Mouse (Mus musculus): ENCODE data around the gene St3gal2.
"Not testable (repeated sequence)": the region's sequence is repeated elsewhere in the genome, so short reads cannot be mapped to it uniquely, and the experiment has no call there.

DNA sequence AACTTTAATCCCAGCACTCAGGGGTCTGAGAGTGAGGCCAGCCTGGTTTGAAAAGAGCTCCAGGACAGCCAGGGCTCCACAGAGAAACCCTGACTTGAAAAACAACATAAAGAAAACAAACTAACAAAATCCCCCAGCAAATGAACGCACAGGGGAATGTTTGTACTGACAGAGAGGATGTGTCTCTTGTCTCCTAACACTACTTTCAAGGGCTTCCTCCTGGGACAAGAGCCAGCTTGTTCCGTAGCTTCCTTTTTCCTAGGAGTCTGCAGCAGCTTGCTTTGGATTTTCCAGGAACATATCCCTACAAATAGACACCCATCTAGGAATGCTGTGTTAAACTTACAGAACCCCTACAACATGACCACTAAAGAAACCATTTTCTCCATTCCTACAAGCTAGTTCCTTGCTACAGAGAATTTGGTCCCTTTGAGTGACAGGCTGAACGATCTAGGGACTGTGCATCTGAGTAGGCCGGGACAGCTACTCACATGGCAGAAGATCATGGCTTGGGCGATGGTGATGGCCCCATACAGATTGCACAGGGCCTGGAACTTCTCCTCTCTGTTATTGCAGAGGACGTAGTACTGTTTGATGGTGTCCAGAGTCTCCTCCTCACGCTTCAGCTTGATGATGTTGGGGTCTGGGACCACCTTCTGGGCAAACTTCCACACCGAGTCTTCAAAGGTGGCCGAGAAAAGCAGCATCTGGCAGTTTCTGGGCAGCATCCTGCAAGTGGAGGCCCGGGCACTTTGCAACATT, 90.7 kb downstream of the St3gal2 start:
- TF ChIP-seq POLR2A (IDR thresholded peaks at IDR 0.05; ENCODE audit: insufficient read length, low read depth); MYOG (IDR thresholded peaks at IDR 0.05; ENCODE audit: control insufficient read depth in 1 of 3, insufficient read depth in 1 of 3, insufficient read length in 2 of 3, low read depth in 2 of 3); SRF (IDR thresholded peaks at IDR 0.05; ENCODE audit: control insufficient read depth, insufficient read length, low read depth); TCF12 (IDR thresholded peaks at IDR 0.05; ENCODE audit: insufficient read depth, poor library complexity, severe bottlenecking); MAX (IDR thresholded peaks at IDR 0.05; ENCODE audit: low read depth); POLR2AphosphoS2 (IDR thresholded peaks at IDR 0.05; ENCODE audit: insufficient read length, low read depth); REST (IDR thresholded peaks at IDR 0.05; ENCODE audit: insufficient read depth, insufficient read length); MYOD1 (IDR thresholded peaks at IDR 0.05; ENCODE audit: control insufficient read depth in 1 of 3, insufficient read length in 2 of 3, low read depth in 2 of 3): not testable (repeated sequence)

Data from myocyte (in vitro differentiated cells).